Mouse (Mus musculus): ENCODE measurements around the gene Nlk. TPM values are rescaled to one million over a fixed set of nuclear protein-coding genes. Genes with fewer than 3 reads are reported as not detected.
"Not testable (repeated sequence)": the region's sequence is repeated elsewhere in the genome, so short reads cannot be mapped to it uniquely, and the experiment has no call there.

The Nlk gene
- polyA plus RNA-seq, 1 experiment, result 13.7 TPM

DNA sequence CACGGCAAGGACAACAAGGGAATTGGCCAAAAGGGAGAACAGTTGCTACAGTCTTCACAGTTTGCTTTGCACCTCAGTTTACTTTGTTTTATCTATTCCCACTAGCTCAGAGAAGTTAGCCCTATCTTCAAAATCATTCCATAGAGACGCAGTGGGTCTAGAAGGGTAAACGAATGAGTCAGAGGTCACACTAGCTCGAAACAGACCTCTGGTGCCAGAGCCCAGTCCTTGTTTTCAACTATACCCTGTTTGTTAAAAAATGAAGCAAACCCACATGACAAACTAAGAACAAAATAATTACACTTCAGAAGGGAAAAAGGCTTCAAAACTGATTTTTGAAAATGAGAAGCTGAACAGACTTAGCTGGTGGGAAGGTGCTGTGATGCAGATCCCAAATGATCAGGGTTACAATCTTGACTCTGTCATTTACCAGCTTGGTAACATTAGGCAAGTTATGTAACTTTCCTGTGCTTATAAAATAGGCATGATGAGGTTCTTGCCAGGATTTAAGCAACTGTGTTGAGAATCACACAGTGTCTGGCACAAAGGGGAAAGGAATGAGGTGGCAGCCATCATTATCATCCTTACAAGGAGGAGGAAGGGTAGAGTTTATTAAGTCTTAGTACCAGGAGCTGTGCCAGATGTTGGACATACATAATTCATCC, 96.1 kb downstream of the Nlk start:
- H3K27ac ChIP-seq (ENCODE audit: insufficient read depth, low read depth, low read length), result no peak overlapping the region
- no peak overlapping the region for H3K4me3 ChIP-seq (ENCODE audit: insufficient read depth, low read length)
- TF ChIP-seq POLR2A (IDR thresholded peaks at IDR 0.05; ENCODE audit: borderline replicate concordance, low read depth, low read length) (no peak), CTCF (IDR thresholded peaks at IDR 0.05; ENCODE audit: low read depth, low read length) (no peak)
- H3K4me1 ChIP-seq (ENCODE audit: control insufficient read depth, insufficient read depth, low read length), result peaks cover 16% of the 10 kb centered on the region

DNA sequence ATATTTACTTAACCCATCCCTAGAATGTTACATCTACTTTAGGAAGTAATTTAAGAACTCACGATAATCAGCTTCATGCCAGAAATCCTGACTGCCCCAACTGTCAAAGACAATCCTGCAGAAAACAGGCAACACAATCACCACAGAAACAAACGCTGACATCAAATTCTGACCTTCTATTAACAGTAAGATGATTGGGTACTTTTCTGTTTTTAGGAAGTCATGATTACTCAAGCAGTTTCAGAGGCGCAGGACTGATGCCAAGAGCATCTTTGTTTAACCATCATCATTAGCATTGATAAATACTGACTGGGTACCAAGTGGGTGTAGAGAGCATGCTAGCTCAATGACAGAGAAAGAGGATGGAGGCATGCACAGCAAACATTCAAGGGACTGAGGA, 96.7 kb downstream of the Nlk start:
- peaks cover 16% of the 10 kb centered on the region for H3K4me1 ChIP-seq (ENCODE audit: control insufficient read depth, insufficient read depth, low read length)
- H3K27ac ChIP-seq (ENCODE audit: insufficient read depth, low read depth, low read length), result peak overlapping the region; percentile 74
- no peak overlapping the region for H3K4me3 ChIP-seq (ENCODE audit: insufficient read depth, low read length)
- TF ChIP-seq POLR2A (IDR thresholded peaks at IDR 0.05; ENCODE audit: borderline replicate concordance, low read depth, low read length) (no peak), CTCF (IDR thresholded peaks at IDR 0.05; ENCODE audit: low read depth, low read length) (no peak)

DNA sequence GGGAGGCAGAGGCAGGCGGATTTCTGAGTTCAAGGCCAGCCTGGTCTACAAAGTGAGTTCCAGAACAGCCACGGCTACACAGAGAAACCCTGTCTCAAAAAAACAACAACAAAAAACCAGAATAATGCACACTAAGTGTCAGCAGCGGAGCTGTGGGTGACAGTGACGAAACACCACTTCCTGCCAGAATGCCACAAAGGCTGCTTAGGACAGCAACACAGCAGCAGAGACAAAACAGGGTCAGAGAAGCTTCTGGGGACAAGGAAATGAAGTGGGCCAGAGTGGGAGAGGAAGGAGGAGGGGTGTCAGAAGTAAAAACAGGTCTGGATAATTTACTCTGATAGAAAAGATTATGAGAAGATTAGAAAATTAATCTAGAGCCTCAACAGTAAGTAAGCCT, 97.1 kb downstream of the Nlk start:
- H3K4me1 ChIP-seq (ENCODE audit: control insufficient read depth, insufficient read depth, low read length), result peaks cover 16% of the 10 kb centered on the region
- no peak for TF ChIP-seq CTCF (IDR thresholded peaks at IDR 0.05; ENCODE audit: low read depth, low read length)
- no peak for TF ChIP-seq POLR2A (IDR thresholded peaks at IDR 0.05; ENCODE audit: borderline replicate concordance, low read depth, low read length)
- no peak overlapping the region for H3K4me3 ChIP-seq (ENCODE audit: insufficient read depth, low read length)
- peak overlapping the region; percentile 74 for H3K27ac ChIP-seq (ENCODE audit: insufficient read depth, low read depth, low read length)

DNA sequence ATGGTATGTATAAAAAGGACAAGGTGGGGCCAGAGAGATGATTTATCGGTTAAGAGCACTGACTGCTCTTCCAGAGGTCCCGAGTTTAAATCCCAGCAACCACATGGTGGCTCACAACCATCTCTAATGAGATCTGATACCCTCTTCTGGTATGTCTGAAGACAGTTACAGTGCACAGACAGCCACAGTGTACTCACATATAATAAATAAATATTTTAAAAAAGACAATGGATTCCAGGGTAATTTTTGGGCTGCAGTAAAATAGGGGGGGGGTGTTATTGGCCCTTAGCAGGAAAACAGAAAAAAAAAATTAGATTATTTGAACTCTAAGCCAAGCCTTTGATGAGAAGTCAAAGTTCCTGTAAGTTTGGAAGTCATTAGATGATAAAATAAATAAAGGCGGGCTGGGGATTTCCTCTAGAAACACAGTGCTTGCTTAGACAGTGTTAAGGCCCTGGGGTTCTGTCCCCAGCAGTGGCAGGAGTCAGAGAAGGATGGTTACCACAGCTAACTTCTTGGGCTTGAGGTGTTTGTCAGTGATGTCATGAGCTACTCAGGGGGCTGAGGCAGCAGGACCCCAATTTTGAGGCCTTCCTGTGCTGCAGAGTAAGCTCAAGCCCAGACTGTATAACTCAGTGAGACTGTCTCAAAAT, 98.3 kb downstream of the Nlk start:
- TF ChIP-seq CTCF (IDR thresholded peaks at IDR 0.05; ENCODE audit: low read depth, low read length), result no peak
- no peak for TF ChIP-seq POLR2A (IDR thresholded peaks at IDR 0.05; ENCODE audit: borderline replicate concordance, low read depth, low read length)
- H3K4me3 ChIP-seq (ENCODE audit: insufficient read depth, low read length), result no peak overlapping the region
- H3K4me1 ChIP-seq (ENCODE audit: control insufficient read depth, insufficient read depth, low read length), result peaks cover 16% of the 10 kb centered on the region
- H3K27ac ChIP-seq (ENCODE audit: insufficient read depth, low read depth, low read length), result no peak overlapping the region

DNA sequence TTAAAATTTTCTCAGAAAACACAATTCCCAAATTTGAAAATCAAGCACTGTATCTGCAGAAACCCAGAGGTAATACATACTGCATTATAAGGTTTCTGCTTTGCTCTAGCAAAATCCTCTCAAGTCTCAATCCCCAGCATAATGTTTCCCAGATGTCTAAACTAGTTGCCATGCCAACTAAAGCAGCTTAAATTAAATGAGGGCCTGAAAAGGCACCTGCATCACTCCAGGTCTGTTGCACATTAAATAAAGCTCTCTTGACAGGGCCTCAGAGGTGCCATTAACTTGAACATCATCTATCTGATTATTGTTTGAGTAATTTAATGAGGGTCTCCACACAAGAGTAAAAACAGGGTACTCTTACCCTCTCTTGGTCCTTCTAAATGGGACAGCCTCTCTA, 100.4 kb downstream of the Nlk start:
- TF ChIP-seq CTCF (IDR thresholded peaks at IDR 0.05; ENCODE audit: low read depth, low read length) (no peak), POLR2A (IDR thresholded peaks at IDR 0.05; ENCODE audit: borderline replicate concordance, low read depth, low read length) (no peak)
- Histone ChIP-seq H3K4me3 (ENCODE audit: insufficient read depth, low read length) (no peak overlapping the region), H3K4me1 (ENCODE audit: control insufficient read depth, insufficient read depth, low read length) (peaks cover 15% of the 10 kb centered on the region), H3K27ac (ENCODE audit: insufficient read depth, low read depth, low read length) (no peak overlapping the region)

DNA sequence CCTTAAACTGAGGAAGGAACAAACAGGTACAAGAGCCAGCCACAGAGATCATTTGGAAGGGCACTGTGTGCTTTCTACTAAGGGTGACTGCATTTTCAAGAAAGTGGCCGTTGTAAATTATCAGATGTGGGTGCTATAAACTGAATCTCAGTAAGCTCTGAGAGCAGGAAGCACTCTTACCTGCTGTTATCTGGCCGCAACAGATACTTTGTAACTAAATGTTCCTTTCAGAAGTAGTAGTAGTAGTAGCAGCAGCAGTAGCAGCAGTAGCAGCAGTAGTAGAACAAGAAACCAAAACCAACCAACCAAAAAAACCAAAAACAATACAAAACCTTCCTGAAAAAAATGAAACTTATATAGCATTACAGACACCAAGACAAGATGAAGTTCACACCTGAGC, 101.4 kb downstream of the Nlk start:
- Histone ChIP-seq H3K4me3 (ENCODE audit: insufficient read depth, low read length) (no peak overlapping the region), H3K27ac (ENCODE audit: insufficient read depth, low read depth, low read length) (no peak overlapping the region), H3K4me1 (ENCODE audit: control insufficient read depth, insufficient read depth, low read length) (peaks cover 8% of the 10 kb centered on the region)
- no peak for TF ChIP-seq POLR2A (IDR thresholded peaks at IDR 0.05; ENCODE audit: borderline replicate concordance, low read depth, low read length)
- TF ChIP-seq CTCF (IDR thresholded peaks at IDR 0.05; ENCODE audit: low read depth, low read length), result no peak

DNA sequence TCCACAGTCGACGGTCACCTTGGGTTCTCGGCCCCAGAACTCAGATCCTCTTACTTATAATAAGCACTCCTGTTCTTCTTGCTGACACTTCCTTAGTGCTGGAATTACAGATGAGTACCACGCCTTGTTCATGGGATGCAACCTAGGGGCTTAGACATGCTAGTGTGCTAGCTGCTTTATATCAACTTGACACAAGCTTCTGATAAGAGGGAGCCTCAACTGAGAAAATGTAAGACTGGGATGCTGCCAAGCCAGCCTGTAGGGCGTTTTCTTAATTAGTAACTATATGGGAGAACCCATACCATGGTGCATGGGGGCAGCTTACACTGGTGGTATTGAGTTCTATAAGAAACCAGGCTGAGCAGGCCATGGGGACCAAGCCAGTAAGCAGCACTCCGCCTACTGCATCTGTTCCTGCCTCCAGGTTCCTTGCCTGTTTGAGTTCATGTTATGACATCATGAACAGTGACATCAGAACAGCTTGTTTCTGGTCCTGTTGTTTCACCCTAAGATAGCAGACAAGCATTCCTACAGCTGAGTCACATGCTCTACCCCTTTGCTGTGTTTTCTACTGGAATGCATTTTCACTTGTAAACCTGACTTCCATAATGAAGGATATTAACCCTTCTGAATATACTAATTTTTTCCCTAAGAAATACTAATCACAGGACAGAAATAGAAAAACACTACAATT, 102.8 kb downstream of the Nlk start:
- no peak for TF ChIP-seq POLR2A (IDR thresholded peaks at IDR 0.05; ENCODE audit: borderline replicate concordance, low read depth, low read length)
- TF ChIP-seq CTCF (IDR thresholded peaks at IDR 0.05; ENCODE audit: low read depth, low read length), result no peak
- Histone ChIP-seq H3K4me1 (ENCODE audit: control insufficient read depth, insufficient read depth, low read length) (peaks cover 4% of the 10 kb centered on the region), H3K27ac (ENCODE audit: insufficient read depth, low read depth, low read length) (no peak overlapping the region), H3K4me3 (ENCODE audit: insufficient read depth, low read length) (no peak overlapping the region)

DNA sequence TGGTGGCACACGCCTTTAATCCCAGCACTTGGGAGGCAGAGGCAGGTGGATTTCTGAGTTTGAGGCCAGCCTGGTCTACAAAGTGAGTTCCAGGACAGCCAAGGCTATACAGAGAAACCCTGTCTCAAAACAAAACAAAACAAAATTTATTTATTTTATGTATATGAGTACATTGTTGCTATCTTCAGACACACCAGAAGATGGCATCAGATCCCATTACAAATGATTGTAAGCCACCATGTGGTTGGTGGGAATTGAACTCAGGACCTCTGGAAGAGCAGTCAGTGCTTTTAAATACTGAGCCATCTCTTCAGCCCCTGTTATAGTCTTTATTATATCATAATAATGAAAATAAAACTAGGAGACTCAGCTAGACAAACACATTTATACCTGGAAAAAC, 109.5 kb downstream of the Nlk start:
- H3K4me1 ChIP-seq (ENCODE audit: control insufficient read depth, insufficient read depth, low read length); H3K27ac ChIP-seq (ENCODE audit: insufficient read depth, low read depth, low read length); H3K4me3 ChIP-seq (ENCODE audit: insufficient read depth, low read length): not testable (repeated sequence)

DNA sequence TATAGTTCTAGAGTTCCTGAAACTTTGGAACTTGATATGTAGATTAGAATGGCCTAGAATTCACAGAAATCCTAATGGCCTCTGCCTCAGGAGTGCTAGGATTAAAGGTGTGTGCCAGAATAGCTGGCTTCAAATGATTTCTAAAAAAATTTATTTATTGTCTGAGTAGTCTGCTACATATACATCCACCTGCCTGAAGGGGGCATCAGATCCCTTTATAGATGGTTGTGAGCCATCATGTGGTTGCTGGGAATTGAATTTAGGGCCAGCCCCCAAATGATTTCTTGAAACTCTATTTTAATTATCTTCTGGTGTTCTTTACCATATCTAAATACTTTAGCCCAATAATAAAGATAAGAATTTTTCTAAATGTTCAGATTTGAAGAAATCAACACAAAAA, 111.1 kb downstream of the Nlk start:
- Histone ChIP-seq H3K27ac (ENCODE audit: insufficient read depth, low read depth, low read length) (no peak overlapping the region), H3K4me3 (ENCODE audit: insufficient read depth, low read length) (no peak overlapping the region), H3K4me1 (ENCODE audit: control insufficient read depth, insufficient read depth, low read length) (no peaks in the 10 kb centered on the region)
- TF ChIP-seq CTCF (IDR thresholded peaks at IDR 0.05; ENCODE audit: low read depth, low read length), result no peak
- TF ChIP-seq POLR2A (IDR thresholded peaks at IDR 0.05; ENCODE audit: borderline replicate concordance, low read depth, low read length), result no peak

DNA sequence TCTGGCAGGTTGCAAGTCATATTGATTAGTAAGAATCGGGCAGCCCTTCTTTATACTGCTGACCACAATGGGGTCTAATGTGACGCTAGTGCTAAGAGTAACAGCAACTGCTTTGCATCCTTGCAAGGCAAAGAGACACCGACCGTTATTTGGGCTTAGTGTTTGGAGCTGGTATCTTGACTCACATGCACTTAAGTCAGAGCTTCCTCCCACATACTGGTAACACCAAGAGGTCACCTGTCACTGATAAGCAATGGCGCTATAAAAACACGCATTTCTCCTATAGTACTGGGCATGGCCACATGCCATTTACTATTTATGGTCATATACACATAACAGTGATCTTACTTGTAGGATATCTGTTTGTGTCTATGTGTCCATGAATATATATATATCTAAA, 114.3 kb downstream of the Nlk start:
- TF ChIP-seq POLR2A (IDR thresholded peaks at IDR 0.05; ENCODE audit: borderline replicate concordance, low read depth, low read length) (no peak), CTCF (IDR thresholded peaks at IDR 0.05; ENCODE audit: low read depth, low read length) (no peak)
- Histone ChIP-seq H3K4me1 (ENCODE audit: control insufficient read depth, insufficient read depth, low read length) (no peaks in the 10 kb centered on the region), H3K4me3 (ENCODE audit: insufficient read depth, low read length) (no peak overlapping the region), H3K27ac (ENCODE audit: insufficient read depth, low read depth, low read length) (no peak overlapping the region)

Data from bone marrow macrophage, adult 2 months (primary cell).